Mouse (Mus musculus) adrenal gland, postnatal 10 days (tissue): Measurements from ENCODE around the gene Gm3448. TPM values are rescaled to one million over a fixed set of nuclear protein-coding genes. Genes with fewer than 3 reads are reported as not detected.
A peak's percentile ranks its signal among the peaks of the same experiment; 100 is the strongest.
"Not testable (repeated sequence)": the region's sequence is repeated elsewhere in the genome, so short reads cannot be mapped to it uniquely, and the experiment has no call there.

Experiments
- DNase-seq: peaks from one replicate; pipeline ENCODE4 v3.0.0; 2021; ENCODE audit warnings: mixed read lengths
- long read RNA-seq, 2 experiments: library from polyadenylated mRNA; stranded (forward); transcript quantifications; one replicate each; pipeline ENCODE4 v2.0.0; 2021
- total RNA-seq, 2 experiments: library from RNA; stranded (reverse); gene quantifications; 2 replicates each; pipeline ENCODE4 v1.2.3; 2021

Gm3448 gene
- total RNA-seq, result 1 to 10 TPM; 3.7 to 7.0 TPM
- long read RNA-seq, experiment 1, partial matches to known transcripts, result 11 of 40 reads
- long read RNA-seq, experiment 1, other reads (novel, unspliced or antisense), result 28 of 40 reads
- long read RNA-seq, experiment 2, partial matches to known transcripts, result 5 of 20 reads
- long read RNA-seq, experiment 2, other reads (novel, unspliced or antisense), result 14 of 20 reads

DNA sequence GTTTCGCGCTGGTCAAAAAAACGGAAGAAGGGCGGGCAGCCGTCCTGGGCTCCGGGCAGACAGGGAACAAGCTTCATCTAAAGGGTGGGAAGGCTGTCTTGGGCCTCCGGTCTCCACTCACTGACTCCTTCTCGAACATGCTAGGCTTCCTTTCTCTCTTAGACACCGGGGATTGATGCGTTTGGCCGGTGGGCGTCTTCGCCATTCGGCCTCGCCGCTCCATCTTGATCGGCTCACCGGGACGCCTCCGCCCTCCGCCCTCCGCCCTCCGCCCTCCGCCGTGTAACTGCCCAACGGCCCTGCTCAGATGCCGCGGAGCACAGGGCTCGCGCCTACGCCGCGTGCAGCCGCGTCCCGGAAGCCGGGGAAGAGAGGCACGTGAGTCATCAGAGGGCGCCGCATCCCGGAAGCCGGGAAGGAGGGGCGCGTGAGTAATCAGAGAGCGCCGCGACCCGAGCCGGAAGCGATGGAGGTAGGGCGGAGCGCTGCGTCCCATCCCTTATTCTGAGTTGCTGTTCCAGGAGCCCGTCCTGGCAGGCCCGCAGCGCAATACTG is at the start of gene Gm3448, which contains the start of the genes Ermard and Tcte3:
Gm3448 (minus strand) TSS at position 363 of the 555 bp plus-strand sequence.
Ermard (plus strand) TSS at position 34 of the 555 bp plus-strand sequence.
Tcte3 (minus strand) TSS at position 314 of the 555 bp plus-strand sequence.
- peak; percentile 58 for DNase-seq

DNA sequence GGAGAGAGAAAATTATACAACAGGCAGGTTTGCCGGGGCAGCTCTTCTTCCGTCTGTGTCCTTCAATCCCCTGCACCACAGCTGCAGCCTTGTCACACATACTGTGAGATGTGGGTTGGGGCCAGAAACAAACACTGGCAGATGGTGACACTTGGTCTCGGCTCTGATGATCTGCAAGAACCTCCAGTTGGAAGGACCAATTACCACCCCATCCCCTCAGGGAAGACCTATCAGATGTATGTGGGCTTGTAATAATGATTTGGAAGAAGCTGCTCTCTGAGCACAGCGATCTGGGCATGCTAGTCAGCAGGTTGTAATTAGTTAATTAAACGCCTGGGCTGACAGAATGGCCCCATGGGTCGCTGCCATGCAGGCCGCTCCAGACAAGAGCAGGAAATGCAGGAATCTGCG is 47.3 kb upstream of the Gm3448 start:
- no peak for DNase-seq

DNA sequence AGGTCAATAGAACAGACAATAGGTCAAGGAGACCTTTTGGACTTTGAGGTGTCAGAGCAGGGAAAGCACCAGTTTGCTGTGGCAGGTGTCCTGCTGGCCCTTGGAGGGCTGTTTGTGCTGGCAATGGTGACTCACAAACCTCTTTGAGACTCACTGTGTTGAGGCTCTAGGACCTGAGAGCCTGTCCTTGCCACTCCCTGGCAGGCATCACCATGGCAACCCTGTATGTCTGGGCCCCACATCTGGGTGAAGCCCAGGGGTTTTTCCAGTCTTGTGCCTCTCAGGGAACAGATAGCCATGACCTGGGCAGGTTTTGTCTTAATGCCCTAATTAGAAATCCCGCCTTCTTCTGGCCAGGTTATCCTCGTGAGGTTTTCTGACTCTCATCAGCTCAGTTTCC is 46.8 kb upstream of the Gm3448 start:
- DNase-seq, result no peak

DNA sequence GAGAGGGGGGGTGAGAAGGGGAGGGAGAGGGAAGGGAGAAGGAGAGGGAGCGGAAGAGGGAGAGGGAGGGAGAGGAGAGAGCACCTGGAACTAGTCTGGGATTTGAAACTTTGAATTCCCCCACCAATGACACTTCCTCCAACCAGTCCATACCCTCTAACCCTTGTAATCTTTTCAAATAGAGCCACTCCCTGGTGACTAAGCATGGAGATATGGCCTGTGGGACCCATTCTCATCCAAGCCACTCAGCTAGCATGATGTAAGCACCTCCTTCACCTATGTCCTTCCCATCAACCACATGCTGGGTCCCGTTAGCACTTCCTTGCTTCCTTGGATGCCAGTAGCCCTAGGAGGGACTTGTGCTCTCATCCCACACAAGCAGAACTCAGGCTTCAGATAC is 43.7 kb upstream of the Gm3448 start:
- DNase-seq, result no peak

DNA sequence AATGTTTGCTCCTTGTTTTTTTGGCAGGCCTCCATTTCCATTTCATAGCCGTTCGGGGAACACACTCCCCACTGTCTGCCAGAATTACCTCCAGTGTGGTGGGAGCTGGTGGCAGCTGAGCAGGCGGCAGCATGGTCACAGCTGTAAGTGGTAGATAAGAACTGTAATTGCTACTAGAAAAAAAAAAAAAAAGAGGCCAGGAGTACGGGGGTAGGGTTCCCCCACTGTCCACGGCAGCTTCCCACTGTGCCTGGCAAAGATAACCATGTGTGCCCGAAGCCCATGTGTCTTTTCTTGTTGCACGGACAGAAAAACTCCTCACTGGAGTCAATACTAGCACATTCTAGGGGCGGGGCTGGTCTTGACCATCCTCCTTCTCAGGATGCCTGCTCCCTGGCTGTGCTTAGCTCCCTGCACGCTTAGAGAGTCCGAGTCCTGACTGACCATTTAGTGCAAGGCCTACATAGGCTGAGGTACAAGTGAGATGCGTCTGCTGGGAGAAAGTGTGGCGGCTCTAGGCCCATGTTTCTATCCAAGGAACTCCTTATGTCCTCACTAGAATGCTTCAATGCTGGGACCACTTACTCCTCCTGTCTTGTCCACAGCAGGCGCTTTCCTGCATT is 43.0 kb upstream of the Gm3448 start:
- no peak for DNase-seq

DNA sequence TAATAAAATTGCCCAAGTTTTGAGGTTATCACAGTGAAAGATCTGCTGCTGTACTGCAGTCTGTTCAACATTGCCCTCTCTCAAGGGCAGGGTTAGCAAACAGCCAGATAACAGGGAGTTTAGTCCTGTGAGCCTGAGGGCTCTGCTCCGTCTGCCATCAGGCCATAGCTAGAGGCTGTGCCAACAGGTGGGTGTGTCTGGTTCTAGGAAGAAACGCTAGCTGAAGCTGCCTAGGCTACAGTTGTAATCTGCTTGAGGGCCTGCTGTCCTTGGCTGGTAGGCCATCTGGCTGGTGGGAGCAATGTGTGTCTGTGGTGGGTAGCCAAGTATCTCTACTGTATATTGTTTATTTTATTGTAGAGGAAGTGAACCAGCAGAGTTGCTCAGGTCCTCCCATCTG is 36.2 kb upstream of the Gm3448 start:
- DNase-seq, result peak; percentile 29

DNA sequence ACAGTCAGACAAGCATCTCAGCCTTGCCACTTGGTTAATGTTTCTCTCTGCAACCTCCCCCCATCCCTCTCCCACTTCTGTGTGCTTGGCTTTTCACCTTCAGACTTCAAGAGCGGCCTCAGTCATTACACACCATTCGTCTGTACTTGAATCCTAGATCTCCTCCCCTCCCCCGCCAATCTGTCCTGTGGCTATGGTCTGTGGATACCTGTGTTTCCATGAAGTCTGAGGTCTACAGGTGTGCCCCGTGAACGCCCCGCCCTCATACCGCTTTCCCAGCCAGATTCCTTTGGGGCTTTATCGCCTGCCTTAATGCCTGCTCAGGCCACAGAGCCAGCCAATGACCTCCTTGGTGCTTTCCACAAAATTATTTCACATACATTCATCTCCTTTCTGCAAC is 33.7 kb upstream of the Gm3448 start:
- no peak for DNase-seq

DNA sequence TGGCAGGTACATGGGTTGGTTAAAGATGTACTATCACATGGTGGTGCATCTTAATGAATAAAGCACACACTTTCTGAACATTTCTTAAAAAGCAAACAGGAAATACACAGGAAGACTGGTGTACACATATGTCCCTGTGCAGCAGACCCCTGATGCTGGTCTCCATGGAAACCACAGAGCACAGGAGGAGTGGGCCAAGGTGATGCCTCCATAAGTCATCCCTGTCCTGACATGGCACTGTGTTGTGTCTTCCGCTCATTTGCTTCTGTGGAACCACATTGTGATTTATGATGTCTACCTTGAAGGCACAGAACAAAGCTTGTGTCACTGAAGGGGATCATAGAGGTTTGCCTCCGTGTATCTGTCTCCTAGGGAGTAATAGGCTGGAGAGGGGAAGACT is 30.9 kb upstream of the Gm3448 start:
- no peak for DNase-seq

DNA sequence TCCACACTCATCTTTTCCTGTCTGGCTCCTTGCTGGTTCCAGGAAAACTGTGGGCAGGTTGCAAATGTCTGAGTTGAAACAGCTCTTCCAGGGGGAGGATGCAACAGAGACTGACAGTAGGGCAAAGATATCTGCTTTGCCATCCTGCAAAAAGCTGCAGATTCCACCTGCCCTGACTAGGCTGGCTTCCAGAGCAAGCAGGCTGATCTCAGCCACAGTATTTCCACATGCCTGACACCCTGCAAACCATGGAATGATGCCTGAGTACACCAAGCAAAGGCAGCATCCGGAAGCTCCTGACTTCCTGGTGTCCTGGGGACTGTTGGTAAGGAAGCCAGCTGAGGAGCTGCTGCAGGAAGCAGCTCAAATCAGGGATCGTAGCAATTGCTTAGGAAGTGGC is 27.8 kb upstream of the Gm3448 start:
- DNase-seq, result peak; percentile 18

DNA sequence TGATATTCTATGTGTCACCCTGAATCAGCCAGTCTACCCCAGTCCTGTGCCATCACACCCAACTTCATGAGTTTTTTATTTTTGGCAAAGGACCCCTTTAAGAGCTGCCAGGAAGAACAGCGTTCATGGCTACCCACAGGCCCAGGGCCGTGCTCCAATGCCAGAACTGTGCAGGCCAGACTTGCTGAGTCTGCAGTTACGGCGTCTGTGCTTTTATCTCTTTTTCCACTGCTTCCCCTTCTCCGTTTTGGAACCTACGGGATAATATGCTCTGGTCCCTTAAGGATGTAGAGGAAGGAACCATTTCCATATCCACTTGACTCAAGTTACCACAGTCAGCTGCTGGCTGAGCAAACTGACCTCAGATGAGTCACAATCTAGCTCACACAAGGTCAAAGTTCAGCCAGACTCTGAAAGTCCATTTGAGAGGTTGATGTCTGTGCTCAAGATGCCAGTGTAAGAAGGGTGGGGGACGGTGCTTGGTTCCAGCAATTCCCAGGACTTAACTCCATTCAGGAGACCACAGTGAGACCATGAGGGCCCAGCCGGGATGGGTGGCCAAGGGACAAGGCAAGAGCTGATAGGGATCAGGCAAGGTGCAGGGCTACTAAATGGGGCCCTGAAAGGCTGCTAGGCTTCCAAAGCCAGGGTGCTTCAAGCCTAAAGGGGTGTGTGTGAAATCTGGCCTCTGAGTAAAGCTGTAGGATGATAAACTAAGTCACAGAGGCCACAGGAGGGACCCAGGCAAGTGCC is 26.9 kb upstream of the Gm3448 start:
- peak; percentile 20 for DNase-seq

DNA sequence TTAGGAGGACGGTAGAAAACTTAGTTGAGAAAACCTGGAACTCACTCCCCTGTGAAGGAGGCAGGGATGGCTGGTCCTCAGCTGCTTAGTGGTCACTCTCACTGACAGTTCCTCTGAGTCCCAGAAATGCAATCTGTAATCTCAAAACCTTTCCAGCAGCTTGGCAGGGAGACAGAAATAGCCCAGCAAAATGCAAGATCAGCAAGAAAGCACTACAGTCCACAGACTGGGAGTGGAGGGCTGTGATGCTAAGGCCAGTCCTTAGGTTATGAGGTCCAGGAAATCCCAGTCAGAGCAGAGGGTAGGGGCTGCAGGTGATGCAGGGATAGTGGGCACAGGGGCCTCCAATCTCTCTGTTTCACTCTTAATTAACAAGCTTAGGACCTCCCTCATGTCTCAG is 25.6 kb upstream of the Gm3448 start:
- no peak for DNase-seq

DNA sequence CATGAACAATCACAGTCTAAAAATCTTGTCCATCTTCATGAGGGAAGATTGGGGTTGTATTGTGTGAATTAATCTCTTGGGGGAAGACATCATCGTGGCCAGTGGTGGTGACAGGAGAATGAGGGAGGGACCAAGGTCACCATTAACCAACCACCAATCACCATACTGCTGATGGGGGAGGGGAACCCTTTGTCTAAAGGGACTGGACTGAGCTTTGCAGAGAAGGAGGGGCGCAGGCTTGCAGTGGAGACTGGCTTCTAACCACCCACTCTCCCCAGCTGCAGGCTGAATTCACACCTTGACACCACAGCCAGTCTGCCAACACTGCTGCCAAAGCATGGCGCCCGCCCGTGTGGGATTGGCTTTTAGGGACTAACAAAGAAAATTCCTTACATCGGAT is 24.7 kb upstream of the Gm3448 start:
- DNase-seq, result no peak

DNA sequence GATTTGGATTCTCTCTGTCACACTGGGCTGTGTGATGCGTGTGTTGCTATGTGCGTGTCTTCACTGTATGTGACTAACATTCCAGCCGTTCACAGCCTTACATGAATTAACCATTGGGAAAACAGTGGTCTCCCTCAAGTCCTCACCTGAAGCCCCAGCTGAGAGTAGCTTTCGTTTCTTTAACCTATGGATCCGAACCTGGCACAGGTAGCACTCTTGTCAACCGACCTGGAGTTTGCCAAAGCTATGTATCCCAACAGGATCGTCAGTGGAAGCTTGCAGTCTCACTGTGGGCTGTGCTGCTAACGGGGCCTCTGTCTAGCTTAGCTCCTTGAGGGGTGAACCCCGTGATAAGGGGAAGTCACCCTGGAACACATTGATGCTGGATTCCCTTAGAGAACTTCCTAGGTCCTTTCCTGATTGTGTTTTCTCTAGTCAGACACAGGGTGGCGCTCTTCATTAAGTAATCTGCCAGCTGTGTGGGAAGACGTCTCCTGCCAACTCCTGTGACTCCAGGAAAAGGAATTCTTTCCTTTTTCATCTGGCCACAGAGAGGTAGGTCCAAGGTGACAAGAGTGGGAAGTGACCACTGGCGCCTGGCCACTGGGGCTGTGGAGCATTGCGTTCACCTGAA is 24.2 kb upstream of the Gm3448 start:
- peak; percentile 74 for DNase-seq

DNA sequence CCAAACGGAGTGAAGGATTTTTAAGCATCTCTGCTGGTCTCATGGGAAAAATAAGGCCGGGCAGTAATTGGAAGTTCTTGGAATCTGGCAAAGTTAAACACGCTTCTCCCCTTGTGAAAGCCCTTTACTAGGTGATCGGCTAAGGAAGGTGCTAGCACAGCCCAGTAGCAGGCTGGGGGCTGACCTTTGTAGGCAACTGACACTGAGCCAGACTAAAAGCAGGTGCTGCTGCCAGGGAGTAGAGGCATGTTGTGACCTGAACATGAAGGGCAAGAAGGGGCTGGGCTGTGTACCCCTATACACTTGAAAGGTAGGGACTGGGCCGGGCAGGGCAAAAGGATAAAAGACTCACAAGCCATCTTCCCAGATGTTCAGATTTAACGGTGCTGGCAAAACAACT is 19.0 kb upstream of the Gm3448 start:
- DNase-seq, result no peak

DNA sequence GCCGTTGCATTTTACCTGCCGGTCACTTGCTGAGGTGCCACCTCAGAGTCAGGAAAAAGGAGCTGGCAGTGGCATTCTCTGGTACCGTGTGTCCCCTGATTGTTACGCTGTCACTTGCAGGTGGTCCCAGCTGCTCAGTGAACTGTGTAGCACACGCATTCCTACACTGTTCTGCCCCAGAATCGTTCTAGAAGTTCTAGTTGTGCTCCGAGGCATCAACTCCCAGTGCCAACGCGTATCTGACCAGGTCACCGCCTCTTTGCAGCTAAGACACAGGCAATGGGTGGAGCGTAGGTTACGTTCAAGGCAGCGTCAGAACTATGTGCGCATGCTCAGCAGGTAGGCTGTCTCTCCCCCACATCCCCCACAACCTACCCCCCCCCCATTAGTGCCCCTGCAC is 18.3 kb upstream of the Gm3448 start:
- DNase-seq, result no peak

DNA sequence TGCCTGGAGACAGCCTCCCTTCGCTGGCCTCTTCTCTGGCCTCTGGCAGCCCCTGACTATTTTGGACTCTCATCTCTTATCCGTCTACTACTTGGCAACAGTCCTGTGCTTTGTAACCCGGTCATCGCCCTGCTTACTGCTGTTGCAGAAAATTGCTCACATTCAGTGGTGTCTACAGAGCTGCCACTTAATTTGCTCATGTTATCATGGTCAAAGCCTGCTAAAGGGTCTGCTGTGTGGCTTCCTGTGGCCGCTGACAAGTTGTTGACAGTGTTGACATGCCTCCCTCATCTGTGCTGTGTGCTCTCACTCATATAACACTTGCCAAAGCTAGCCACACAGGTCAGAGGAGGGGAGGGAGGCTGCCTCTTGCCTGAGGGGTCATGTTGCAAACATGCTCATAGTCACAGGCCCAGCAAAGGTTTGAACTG is 16.8 kb upstream of the Gm3448 start:
- DNase-seq, result no peak

DNA sequence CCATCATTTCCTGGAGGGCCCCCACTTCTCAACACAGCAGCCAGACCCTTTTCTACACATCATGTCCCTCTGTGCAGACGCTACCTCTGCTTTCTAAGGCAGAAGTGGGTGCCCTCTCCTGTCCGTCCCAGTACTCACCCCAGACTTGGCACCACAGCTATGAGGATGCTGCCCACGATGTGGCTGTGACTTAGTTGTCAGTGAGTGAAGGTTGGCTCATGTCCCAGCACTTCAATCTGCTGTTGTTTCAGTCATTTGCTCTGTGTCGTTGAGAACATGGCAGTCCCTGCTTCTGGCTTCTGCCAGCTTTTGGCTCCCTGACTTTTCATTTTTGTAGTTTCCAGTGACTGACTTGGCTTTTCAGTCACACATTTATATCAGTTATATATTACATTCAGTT is 14.6 kb upstream of the Gm3448 start:
- no peak for DNase-seq

DNA sequence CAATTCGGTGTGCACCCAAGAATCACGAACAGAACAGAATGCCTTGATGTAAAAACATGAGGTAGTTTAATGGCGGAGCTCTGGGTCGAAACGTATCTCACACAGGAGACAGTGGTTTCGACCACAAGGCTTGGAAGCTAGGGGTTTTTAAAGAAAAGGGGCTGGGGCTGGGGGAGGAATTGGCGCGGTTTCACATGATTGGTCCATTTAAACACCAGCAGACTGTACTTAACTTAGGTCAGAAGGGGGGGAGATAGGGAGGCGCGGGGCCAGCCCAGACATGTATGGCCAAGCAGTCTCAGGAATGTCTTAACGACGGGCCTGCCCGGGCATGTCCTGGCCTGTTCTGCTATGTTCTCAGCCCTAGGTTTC is 12.5 kb upstream of the Gm3448 start:
- DNase-seq, result not testable (repeated sequence)

DNA sequence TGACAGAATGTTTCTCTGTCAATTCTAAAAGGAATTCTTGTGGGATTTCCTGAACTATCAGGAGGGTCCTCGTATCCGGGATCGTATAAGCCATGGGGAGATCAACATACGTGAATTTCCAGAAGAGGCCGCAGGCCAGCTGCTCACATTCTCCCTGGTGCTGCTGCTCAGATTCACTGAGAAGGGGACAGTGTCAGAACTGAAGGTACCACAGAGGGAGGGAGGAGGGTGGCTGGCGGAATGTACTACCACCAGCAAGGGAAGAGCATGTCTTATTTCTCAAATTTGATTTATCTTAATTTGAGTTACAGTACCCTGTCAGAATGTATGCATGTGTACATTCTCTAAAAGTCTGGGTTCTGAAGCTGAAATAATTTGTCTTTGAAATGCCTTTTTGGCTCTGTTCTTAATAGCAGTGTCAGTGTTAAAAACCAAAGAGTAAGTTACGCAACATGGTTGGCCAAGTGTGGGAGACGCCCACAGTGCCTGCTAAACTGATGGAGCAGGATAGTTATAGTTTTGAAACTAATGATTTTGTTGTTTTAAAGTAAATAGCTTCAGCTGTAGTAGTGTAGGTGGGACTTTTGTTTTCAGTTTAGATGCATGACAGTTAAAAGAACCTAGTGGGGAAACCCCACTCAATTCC is 12.0 kb upstream of the Gm3448 start:
- not testable (repeated sequence) for DNase-seq

DNA sequence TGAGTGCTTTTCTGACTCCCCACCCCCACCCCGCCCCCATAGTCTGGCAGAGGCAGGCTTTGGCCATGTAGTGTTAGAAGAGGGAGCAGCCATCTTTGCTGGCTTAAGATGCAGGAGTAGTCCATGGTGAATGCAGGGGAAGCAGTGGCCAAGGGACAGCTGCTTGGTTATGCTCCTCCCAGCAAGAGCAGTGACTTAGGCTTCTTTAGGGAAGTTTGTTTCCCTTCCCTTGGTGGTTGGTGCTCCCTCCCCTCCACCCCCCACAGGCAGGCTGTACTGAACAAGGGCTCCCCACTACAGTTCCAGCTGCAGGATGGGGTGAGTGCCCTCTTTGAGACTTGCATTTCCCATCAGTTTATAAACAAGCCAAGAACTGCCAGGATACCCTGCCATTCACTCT is 11.4 kb upstream of the Gm3448 start:
- not testable (repeated sequence) for DNase-seq

DNA sequence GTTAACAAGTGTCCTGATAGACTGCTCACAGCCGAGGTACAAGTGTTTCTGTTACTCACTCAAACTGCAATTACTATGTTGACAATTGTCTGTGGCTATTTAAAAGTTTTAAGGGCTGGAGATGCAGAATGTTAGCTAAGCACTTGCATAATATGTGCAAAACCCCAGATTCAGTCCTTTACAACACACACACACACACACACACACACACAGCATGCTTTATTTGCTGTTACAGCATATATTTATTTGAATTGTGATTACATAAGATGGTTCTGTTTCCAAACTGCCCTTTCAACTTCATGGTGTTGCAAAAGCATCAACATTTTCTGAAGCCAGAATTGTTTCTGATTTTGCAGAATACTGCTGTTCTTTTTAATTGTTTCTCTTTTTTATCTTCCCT is 9.0 kb upstream of the Gm3448 start:
- DNase-seq, result not testable (repeated sequence)

DNA sequence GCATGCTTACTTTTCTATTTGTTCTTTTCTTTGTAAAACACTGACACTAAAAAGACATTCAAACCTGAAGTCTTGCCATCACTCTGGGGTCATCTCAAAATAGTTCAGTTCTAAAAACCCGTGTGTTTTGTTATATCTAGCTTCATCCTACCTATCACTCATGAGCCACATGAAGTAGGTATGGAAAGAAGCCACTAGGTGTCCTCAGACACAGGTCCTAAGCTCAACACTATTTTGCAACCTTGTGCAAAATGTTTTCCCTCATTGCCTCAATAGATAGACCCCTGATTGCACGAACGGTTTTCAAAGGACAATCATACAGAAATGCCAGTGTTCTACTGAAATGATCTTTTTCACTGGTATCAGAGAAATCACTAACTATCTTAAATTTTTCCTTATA is 882 bp downstream of the Gm3448 start:
- not testable (repeated sequence) for DNase-seq
